Mouse (Mus musculus): ENCODE data around the gene Scand1. TPM values are rescaled to one million over a fixed set of nuclear protein-coding genes. Genes with fewer than 3 reads are reported as not detected.

Gene Scand1
- total and polyA plus RNA-seq, 2 experiments = 34.3 to 65.9 TPM

DNA sequence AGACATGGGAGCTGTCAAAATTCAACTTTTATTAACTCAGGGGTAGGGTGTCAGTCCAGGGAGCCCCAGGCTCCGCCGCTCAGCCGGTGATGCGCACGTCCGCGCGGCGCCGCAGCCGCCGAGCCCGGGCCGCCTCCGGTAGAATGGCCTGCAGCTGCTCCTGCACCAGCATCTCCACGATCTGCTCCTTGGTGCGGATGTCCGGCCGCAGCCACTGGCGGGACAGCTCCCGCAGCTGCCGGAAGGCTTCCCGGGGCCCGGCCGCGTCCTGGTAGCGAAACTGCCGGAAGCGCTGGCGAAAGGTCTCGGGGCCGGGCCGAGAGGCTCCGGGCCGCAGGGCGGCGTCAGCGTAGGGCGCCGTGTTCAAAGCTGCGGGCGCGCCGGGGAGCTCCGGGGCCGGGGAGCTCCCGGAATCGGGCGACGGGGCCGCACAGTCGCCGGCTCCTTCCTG is 638 bp downstream of the Scand1 start:
- Histone ChIP-seq H3K27ac (replicated peaks; ENCODE audit: insufficient read depth, low read depth, low read length) (peak overlapping the region; percentile 88), H3K4me3 (ENCODE audit: insufficient read depth, low read depth, low read length) (peak overlapping the region; percentile 81), H3K36me3 (ENCODE audit: control insufficient read depth, insufficient read depth, low read length) (no peaks in the 10 kb centered on the region), H3K79me2 (ENCODE audit: control insufficient read depth, insufficient read depth, low read length) (no peaks in the 10 kb centered on the region; the same call in 1 of the 2 replicates), H3K9ac (ENCODE audit: low read depth, low read length) (peak overlapping the region; percentile 94), H3K4me1 (ENCODE audit: control insufficient read depth, insufficient read depth, low read length) (peaks cover 9% of the 10 kb centered on the region), H3K27me3 (ENCODE audit: control insufficient read depth, insufficient read depth, low read length) (no peaks in the 10 kb centered on the region)
- WGBS = under 1% methylated on average over 53 of the region's 53 CpGs
- peak; percentile 38 for DNase-seq (ENCODE audit: extremely low read depth, low read depth, low spot score)
- no peak for TF ChIP-seq POLR2A (IDR thresholded peaks at IDR 0.05; ENCODE audit: extremely low read depth, insufficient read depth, low read length)
- TF ChIP-seq CTCF (IDR thresholded peaks at IDR 0.05; ENCODE audit: low read depth, low read length) = no peak

DNA sequence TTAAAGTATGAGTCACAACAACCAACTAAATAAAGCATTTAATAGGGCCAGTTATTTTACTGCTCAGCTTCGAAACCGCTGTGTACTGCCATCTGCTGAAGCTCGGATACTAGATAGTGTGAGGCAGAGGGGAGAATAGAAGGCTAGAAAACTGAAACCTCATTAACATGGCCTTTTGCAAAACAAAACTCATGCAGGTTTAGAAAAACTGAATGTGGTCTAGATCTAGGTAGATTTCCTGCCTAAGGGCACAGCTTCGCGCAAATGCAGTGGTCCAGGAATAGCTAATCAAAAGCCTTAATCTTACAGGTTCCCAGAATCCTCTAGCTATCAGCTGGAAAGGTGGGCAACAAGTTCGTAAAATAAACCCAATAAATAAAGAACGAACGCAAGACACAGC is 1.1 kb downstream of the Scand1 start:
- Histone ChIP-seq H3K36me3 (ENCODE audit: control insufficient read depth, insufficient read depth, low read length) (no peaks in the 10 kb centered on the region), H3K27ac (replicated peaks; ENCODE audit: insufficient read depth, low read depth, low read length) (peak overlapping the region; percentile 88), H3K79me2 (ENCODE audit: control insufficient read depth, insufficient read depth, low read length) (no peaks in the 10 kb centered on the region; the same call in 1 of the 2 replicates), H3K4me3 (ENCODE audit: insufficient read depth, low read depth, low read length) (peak overlapping the region; percentile 81), H3K4me1 (ENCODE audit: control insufficient read depth, insufficient read depth, low read length) (peaks cover 10% of the 10 kb centered on the region), H3K9ac (ENCODE audit: low read depth, low read length) (peak overlapping the region; percentile 94), H3K27me3 (ENCODE audit: control insufficient read depth, insufficient read depth, low read length) (no peaks in the 10 kb centered on the region)
- DNase-seq (ENCODE audit: extremely low read depth, low read depth, low spot score) = peak; percentile 10
- WGBS = 20% methylated on average over 8 of the region's 8 CpGs
- no peak for TF ChIP-seq CTCF (IDR thresholded peaks at IDR 0.05; ENCODE audit: low read depth, low read length)
- no peak for TF ChIP-seq POLR2A (IDR thresholded peaks at IDR 0.05; ENCODE audit: extremely low read depth, insufficient read depth, low read length)

DNA sequence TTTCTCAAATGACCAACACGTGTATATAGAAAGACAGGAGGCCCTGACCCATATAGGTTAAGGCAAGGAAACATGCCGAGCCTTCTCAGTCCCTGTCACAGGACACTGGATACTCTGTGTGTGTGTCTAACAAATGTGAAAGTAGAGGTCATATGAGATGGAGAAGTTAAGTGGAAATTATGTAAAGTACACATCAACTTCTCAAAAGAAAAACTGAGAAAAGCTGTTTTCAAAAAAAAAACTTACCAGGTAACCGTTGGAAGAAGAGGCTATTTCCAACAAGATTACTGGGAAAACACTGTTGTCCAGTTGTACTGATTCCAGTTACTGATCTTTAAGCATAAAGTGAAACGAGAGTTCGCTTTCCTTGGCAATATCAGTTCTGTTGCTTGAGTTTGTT is 1.6 kb downstream of the Scand1 start:
- TF ChIP-seq CTCF (IDR thresholded peaks at IDR 0.05; ENCODE audit: low read depth, low read length) = no peak
- no peak for TF ChIP-seq POLR2A (IDR thresholded peaks at IDR 0.05; ENCODE audit: extremely low read depth, insufficient read depth, low read length)
- no peaks in the 10 kb centered on the region; the same call in 1 of the 2 replicates for H3K79me2 ChIP-seq (ENCODE audit: control insufficient read depth, insufficient read depth, low read length)
- H3K9ac ChIP-seq (ENCODE audit: low read depth, low read length) = no peak overlapping the region
- 85% methylated on average over 5 of the region's 5 CpGs for WGBS
- no peak overlapping the region for H3K4me3 ChIP-seq (ENCODE audit: insufficient read depth, low read depth, low read length)
- H3K4me1 ChIP-seq (ENCODE audit: control insufficient read depth, insufficient read depth, low read length) = peaks cover 10% of the 10 kb centered on the region
- no peak overlapping the region for H3K27ac ChIP-seq (replicated peaks; ENCODE audit: insufficient read depth, low read depth, low read length)
- H3K27me3 ChIP-seq (ENCODE audit: control insufficient read depth, insufficient read depth, low read length) = no peaks in the 10 kb centered on the region
- no peak for DNase-seq (ENCODE audit: extremely low read depth, low read depth, low spot score)
- H3K36me3 ChIP-seq (ENCODE audit: control insufficient read depth, insufficient read depth, low read length) = no peaks in the 10 kb centered on the region

DNA sequence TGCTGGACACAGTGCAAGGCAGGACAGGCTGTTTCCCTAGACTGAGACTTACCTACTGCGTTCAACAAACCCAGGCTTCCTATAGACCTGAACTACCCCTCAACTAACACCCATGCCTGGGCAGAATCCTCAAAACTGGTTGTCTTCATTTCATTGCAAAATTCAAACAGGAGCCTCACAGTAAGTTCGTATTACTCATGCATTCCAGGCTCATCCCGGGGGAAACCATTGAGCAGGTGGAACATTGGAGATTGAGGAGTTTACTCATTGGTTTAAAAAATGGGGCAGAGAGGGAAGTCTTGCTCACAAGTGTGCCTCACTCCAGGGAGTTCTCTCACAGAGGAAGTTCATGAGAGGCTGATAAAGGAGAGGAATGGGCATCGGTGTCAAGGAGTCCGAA is 2.0 kb downstream of the Scand1 start:
- TF ChIP-seq CTCF (IDR thresholded peaks at IDR 0.05; ENCODE audit: low read depth, low read length) = no peak
- TF ChIP-seq POLR2A (IDR thresholded peaks at IDR 0.05; ENCODE audit: extremely low read depth, insufficient read depth, low read length) = no peak
- Histone ChIP-seq H3K36me3 (ENCODE audit: control insufficient read depth, insufficient read depth, low read length) (no peaks in the 10 kb centered on the region), H3K4me1 (ENCODE audit: control insufficient read depth, insufficient read depth, low read length) (peaks cover 10% of the 10 kb centered on the region), H3K27ac (replicated peaks; ENCODE audit: insufficient read depth, low read depth, low read length) (no peak overlapping the region), H3K4me3 (ENCODE audit: insufficient read depth, low read depth, low read length) (no peak overlapping the region), H3K9ac (ENCODE audit: low read depth, low read length) (no peak overlapping the region), H3K79me2 (ENCODE audit: control insufficient read depth, insufficient read depth, low read length) (no peaks in the 10 kb centered on the region; the same call in 1 of the 2 replicates), H3K27me3 (ENCODE audit: control insufficient read depth, insufficient read depth, low read length) (no peaks in the 10 kb centered on the region)
- no peak for DNase-seq (ENCODE audit: extremely low read depth, low read depth, low spot score)
- WGBS = 93% methylated on average over 5 of the region's 5 CpGs

DNA sequence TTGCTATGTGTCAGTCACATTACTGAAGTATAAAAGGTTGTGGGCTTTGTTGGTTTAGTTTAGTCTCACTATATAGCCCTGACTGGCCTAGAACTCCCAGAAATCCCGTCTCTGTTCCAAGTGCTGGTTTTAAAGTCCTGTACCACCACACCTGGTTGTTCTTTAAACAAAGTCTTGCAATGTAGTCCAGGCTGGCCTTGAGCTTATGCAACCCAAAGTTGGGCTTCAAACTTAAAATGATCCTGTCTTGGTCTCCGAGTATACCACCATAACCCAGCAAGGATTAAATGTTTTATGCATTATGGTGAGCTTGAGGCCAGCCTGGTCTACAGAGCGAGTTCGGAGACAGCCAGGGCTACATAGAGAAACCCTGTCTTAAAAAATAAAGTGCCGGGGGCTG is 2.6 kb downstream of the Scand1 start:
- H3K79me2 ChIP-seq (ENCODE audit: control insufficient read depth, insufficient read depth, low read length) = no peaks in the 10 kb centered on the region; the same call in 1 of the 2 replicates
- H3K9ac ChIP-seq (ENCODE audit: low read depth, low read length) = no peak overlapping the region
- no peak overlapping the region for H3K4me3 ChIP-seq (ENCODE audit: insufficient read depth, low read depth, low read length)
- H3K4me1 ChIP-seq (ENCODE audit: control insufficient read depth, insufficient read depth, low read length) = peaks cover 10% of the 10 kb centered on the region
- no peaks in the 10 kb centered on the region for H3K27me3 ChIP-seq (ENCODE audit: control insufficient read depth, insufficient read depth, low read length)
- H3K36me3 ChIP-seq (ENCODE audit: control insufficient read depth, insufficient read depth, low read length) = no peaks in the 10 kb centered on the region
- H3K27ac ChIP-seq (replicated peaks; ENCODE audit: insufficient read depth, low read depth, low read length) = no peak overlapping the region
- TF ChIP-seq POLR2A (IDR thresholded peaks at IDR 0.05; ENCODE audit: extremely low read depth, insufficient read depth, low read length) = no peak
- TF ChIP-seq CTCF (IDR thresholded peaks at IDR 0.05; ENCODE audit: low read depth, low read length) = no peak
- 98% methylated on average over 5 of the region's 5 CpGs for WGBS
- DNase-seq (ENCODE audit: extremely low read depth, low read depth, low spot score) = no peak

DNA sequence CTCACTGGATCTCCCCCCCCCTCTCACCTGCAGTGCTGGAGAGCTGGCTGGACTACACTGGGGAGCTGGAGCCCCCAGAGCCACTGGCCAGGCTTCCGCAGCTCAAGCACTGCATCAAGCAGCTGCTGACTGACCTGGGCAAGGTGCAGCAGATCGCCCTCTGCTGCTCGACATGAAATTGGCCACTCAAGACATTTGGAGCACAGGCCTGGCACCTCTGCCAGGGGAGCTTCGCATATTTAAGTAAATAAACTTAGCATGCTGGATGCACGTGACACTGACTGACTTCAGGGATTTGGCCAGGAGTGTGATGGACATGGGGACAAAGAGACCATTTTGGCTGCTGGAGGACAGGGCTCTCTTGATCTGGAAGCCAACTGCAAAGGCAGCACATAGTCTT is 5.2 kb downstream of the Scand1 start:
- H3K79me2 ChIP-seq (ENCODE audit: control insufficient read depth, insufficient read depth, low read length) = no peaks in the 10 kb centered on the region
- H3K27me3 ChIP-seq (ENCODE audit: control insufficient read depth, insufficient read depth, low read length) = no peaks in the 10 kb centered on the region
- no peak for TF ChIP-seq POLR2A (IDR thresholded peaks at IDR 0.05; ENCODE audit: extremely low read depth, insufficient read depth, low read length)
- peak; percentile 69 for TF ChIP-seq CTCF (IDR thresholded peaks at IDR 0.05; ENCODE audit: low read depth, low read length)
- no peak overlapping the region for H3K27ac ChIP-seq (replicated peaks; ENCODE audit: insufficient read depth, low read depth, low read length)
- peak; percentile 94 for DNase-seq (ENCODE audit: extremely low read depth, low read depth, low spot score)
- no peak overlapping the region for H3K4me3 ChIP-seq (ENCODE audit: insufficient read depth, low read depth, low read length)
- no peak overlapping the region for H3K9ac ChIP-seq (ENCODE audit: low read depth, low read length)
- peaks cover 12% of the 10 kb centered on the region for H3K36me3 ChIP-seq (ENCODE audit: control insufficient read depth, insufficient read depth, low read length)
- 22% methylated on average over 5 of the region's 5 CpGs for WGBS
- peaks cover 10% of the 10 kb centered on the region for H3K4me1 ChIP-seq (ENCODE audit: control insufficient read depth, insufficient read depth, low read length)

All from liver, adult 2 months (tissue).